Comparison of ENCODE assay signal across 14 mouse cellular contexts in genomic region chr2:26330702-26331101, GRCm38 (mm10). TPM values are rescaled to one million over a fixed set of nuclear protein-coding genes. Genes with fewer than 3 reads are reported as not detected.
DNase-seq lines count a peak whose midpoint lies in the region; ATAC-seq and TF ChIP-seq lines count a peak whose summit lies in the region.
"Had no signal": no experiment of that assay in that cellular context is flagged by ENCODE, and none has a peak within 500 bp of the region (broad histone marks: within the 10 kb centered on the region; RNA-seq: fewer than 3 reads in every experiment).

No protein-coding gene starts in this region.

- H3K4me3 ChIP-seq in hindbrain, embryonic 10.5 days, result peak overlapping the region; percentile 18; the same call in 1 of the 2 replicates
- no peak overlapping the region for H3K4me3 ChIP-seq in hindbrain, embryonic 11.5 days (ENCODE audit: low read depth, low read length)
- H3K4me3 ChIP-seq in testis, adult 2 months (ENCODE audit: control insufficient read depth, low read depth, low read length), result no peak overlapping the region
- no peak overlapping the region for H3K4me3 ChIP-seq in limb, embryonic 15.5 days
- H3K4me3 ChIP-seq: embryonic facial prominence, embryonic 12.5 days had no signal

- TF ChIP-seq POLR2A in testis, adult 2 months (IDR thresholded peaks at IDR 0.05; ENCODE audit: control insufficient read depth, low read depth, low read length), result no peak

- H3K27ac ChIP-seq in hindbrain, embryonic 10.5 days, result peak overlapping the region; percentile 42
- no peak overlapping the region for H3K27ac ChIP-seq in hindbrain, embryonic 11.5 days (ENCODE audit: low read depth, low read length)
- H3K27ac ChIP-seq in testis, adult 2 months (ENCODE audit: control insufficient read depth, insufficient read depth, low read depth, low read length), result no peak overlapping the region
- H3K27ac ChIP-seq in limb, embryonic 15.5 days, result peak overlapping the region; percentile 71
- H3K27ac ChIP-seq: embryonic facial prominence, embryonic 12.5 days had no signal

- WGBS in hindbrain, embryonic 10.5 days, result 69% methylated on average over 6 of the region's 6 CpGs
- WGBS in hindbrain, embryonic 11.5 days, result 65% methylated on average over 6 of the region's 6 CpGs
- WGBS in limb, embryonic 15.5 days, result 77% methylated on average over 6 of the region's 6 CpGs

- no peak for ATAC-seq in hindbrain, embryonic 11.5 days (ENCODE audit: low FRiP score)
- peak; percentile 43; the same call in 1 of the 2 replicates for ATAC-seq in limb, embryonic 15.5 days (ENCODE audit: insufficient number of reproducible peaks, low FRiP score, low TSS enrichment, low read depth)
- no peak for ATAC-seq in erythroid progenitor cell, adult 5-6 weeks (replicated peaks; ENCODE audit: low FRiP score, poor library complexity, severe bottlenecking)
- ATAC-seq: lung, postnatal 0 days had no signal

- H3K9ac ChIP-seq in hindbrain, embryonic 11.5 days (ENCODE audit: low read depth, low read length), result no peak overlapping the region
- no peak overlapping the region for H3K9ac ChIP-seq in limb, embryonic 15.5 days
- H3K9ac ChIP-seq: embryonic facial prominence, embryonic 12.5 days had no signal

- TF ChIP-seq CTCF in testis, adult 2 months (IDR thresholded peaks at IDR 0.05; ENCODE audit: control insufficient read depth, insufficient read depth, insufficient replicate concordance, low read depth, low read length), result 0 out of 2 replicates have a peak, but pooled peaks have one; percentile 6

- peaks cover 70% of the 10 kb centered on the region for H3K36me3 ChIP-seq in hindbrain, embryonic 10.5 days
- peaks cover 10% of the 10 kb centered on the region for H3K36me3 ChIP-seq in hindbrain, embryonic 11.5 days (ENCODE audit: control insufficient read depth, insufficient read depth, low read length)
- no peaks in the 10 kb centered on the region for H3K36me3 ChIP-seq in testis, adult 2 months (ENCODE audit: control insufficient read depth, insufficient read depth, low read length)
- H3K36me3 ChIP-seq in limb, embryonic 15.5 days, result peaks cover 65% of the 10 kb centered on the region

- no peaks in the 10 kb centered on the region for H3K9me3 ChIP-seq in hindbrain, embryonic 10.5 days
- H3K9me3 ChIP-seq in hindbrain, embryonic 11.5 days (ENCODE audit: control insufficient read depth, low read length), result no peaks in the 10 kb centered on the region
- no peaks in the 10 kb centered on the region for H3K9me3 ChIP-seq in limb, embryonic 15.5 days
- H3K9me3 ChIP-seq: embryonic facial prominence, embryonic 12.5 days had no signal

- H3K4me1 ChIP-seq in hindbrain, embryonic 10.5 days (replicated peaks), result peaks cover 16% of the 10 kb centered on the region
- no peaks in the 10 kb centered on the region for H3K4me1 ChIP-seq in hindbrain, embryonic 11.5 days (replicated peaks; ENCODE audit: control insufficient read depth, insufficient read depth, low read length)
- peaks cover 5% of the 10 kb centered on the region for H3K4me1 ChIP-seq in testis, adult 2 months (ENCODE audit: control insufficient read depth, insufficient read depth, low read length)
- H3K4me1 ChIP-seq in limb, embryonic 15.5 days, result no peaks in the 10 kb centered on the region
- H3K4me1 ChIP-seq: embryonic facial prominence, embryonic 12.5 days had no signal

- DNase-seq in hindbrain, embryonic 10.5 days (ENCODE audit: low spot score), result no peak
- DNase-seq in hindbrain, embryonic 11.5 days (ENCODE audit: low spot score), result no peak
- no peak for DNase-seq in testis, postnatal 14 days (ENCODE audit: low spot score)
- no peak for DNase-seq in urinary bladder, adult 18-20 months (ENCODE audit: low spot score in 2 of 2)
- DNase-seq: cerebellum, adult 9-11 months; liver; right cerebral cortex, adult 18-20 months; thymus, postnatal 25 days had no signal

- no peaks in the 10 kb centered on the region for H3K27me3 ChIP-seq in hindbrain, embryonic 10.5 days (ENCODE audit: insufficient read depth, poor library complexity, severe bottlenecking)
- no peaks in the 10 kb centered on the region for H3K27me3 ChIP-seq in hindbrain, embryonic 11.5 days (ENCODE audit: control insufficient read depth, insufficient read depth, low read length)
- H3K27me3 ChIP-seq in testis, adult 2 months (ENCODE audit: control insufficient read depth, insufficient read depth, low read length), result no peaks in the 10 kb centered on the region
- no peaks in the 10 kb centered on the region for H3K27me3 ChIP-seq in limb, embryonic 15.5 days
- H3K27me3 ChIP-seq: embryonic facial prominence, embryonic 12.5 days had no signal

- H3K4me2 ChIP-seq in hindbrain, embryonic 11.5 days (replicated peaks; ENCODE audit: low read depth, low read length), result no peak overlapping the region
- H3K4me2 ChIP-seq in limb, embryonic 15.5 days, result no peak overlapping the region
- H3K4me2 ChIP-seq: embryonic facial prominence, embryonic 12.5 days had no signal

RNA-seq across cellular contexts. Expression of gene Gpsm1, which starts 15.4 kb away (rescaled TPM):
- polyA plus RNA-seq in hindbrain, embryonic 10.5 days (2016; fragmentation: Nextera tagmentation; extraction: Ambion mirVana), result 99.2 and 114 TPM in 2 replicates
- 46.9 and 48.5 TPM in 2 replicates for polyA plus RNA-seq in hindbrain, embryonic 11.5 days (2014; fragmentation: Nextera tagmentation; extraction: Ambion mirVana)
- 16.6 and 20.5 TPM in 2 replicates for polyA plus RNA-seq in testis, adult 2 months (2012; rRNA removed)
- 40.7 and 41.8 TPM in 2 replicates for polyA plus RNA-seq in limb, embryonic 15.5 days (2015; fragmentation: Nextera tagmentation; extraction: Ambion mirVana)
- total RNA-seq in erythroid progenitor cell, adult 5-6 weeks (2015; ENCODE audit: low replicate concordance), result not detected in 2 replicates
- 0.13 and 1.4 TPM in 2 replicates for total RNA-seq in erythroid progenitor cell, adult 5-6 weeks (2017; ENCODE audit: low replicate concordance)

RNA-seq across cellular contexts. Expression of gene Dnlz, which starts 21.2 kb away (rescaled TPM):
- 36.8 and 38.8 TPM in 2 replicates for polyA plus RNA-seq in hindbrain, embryonic 10.5 days (2016; fragmentation: Nextera tagmentation; extraction: Ambion mirVana)
- 27.3 and 29.6 TPM in 2 replicates for polyA plus RNA-seq in hindbrain, embryonic 11.5 days (2014; fragmentation: Nextera tagmentation; extraction: Ambion mirVana)
- 6.2 and 6.5 TPM in 2 replicates for polyA plus RNA-seq in testis, adult 2 months (2012; rRNA removed)
- 25.4 TPM in 2 replicates for polyA plus RNA-seq in limb, embryonic 15.5 days (2015; fragmentation: Nextera tagmentation; extraction: Ambion mirVana)
- total RNA-seq in erythroid progenitor cell, adult 5-6 weeks (2015; ENCODE audit: low replicate concordance), result 0.72 and 0.84 TPM in 2 replicates
- total RNA-seq in erythroid progenitor cell, adult 5-6 weeks (2017; ENCODE audit: low replicate concordance), result 1.8 and 2.7 TPM in 2 replicates

RNA-seq across cellular contexts. Expression of gene Card9, which starts 30.0 kb away (rescaled TPM):
- 0.62 and 1.1 TPM in 2 replicates for polyA plus RNA-seq in hindbrain, embryonic 10.5 days (2016; fragmentation: Nextera tagmentation; extraction: Ambion mirVana)
- polyA plus RNA-seq in hindbrain, embryonic 11.5 days (2014; fragmentation: Nextera tagmentation; extraction: Ambion mirVana), result 0.21 and 0.36 TPM in 2 replicates
- polyA plus RNA-seq in testis, adult 2 months (2012; rRNA removed), result 0.75 and 1.9 TPM in 2 replicates
- polyA plus RNA-seq in limb, embryonic 15.5 days (2015; fragmentation: Nextera tagmentation; extraction: Ambion mirVana), result 0.83 and 1.1 TPM in 2 replicates
- 10.9 TPM in 1 of 2 replicates, not detected in the other for total RNA-seq in erythroid progenitor cell, adult 5-6 weeks (2015; ENCODE audit: low replicate concordance)
- 11.3 and 16.9 TPM in 2 replicates for total RNA-seq in erythroid progenitor cell, adult 5-6 weeks (2017; ENCODE audit: low replicate concordance)

RNA-seq across cellular contexts. Expression of gene Ccdc187, which starts 36.3 kb away (rescaled TPM):
- 0.10 and 0.20 TPM in 2 replicates for polyA plus RNA-seq in hindbrain, embryonic 10.5 days (2016; fragmentation: Nextera tagmentation; extraction: Ambion mirVana)
- 0.07 and 0.19 TPM in 2 replicates for polyA plus RNA-seq in hindbrain, embryonic 11.5 days (2014; fragmentation: Nextera tagmentation; extraction: Ambion mirVana)
- polyA plus RNA-seq in testis, adult 2 months (2012; rRNA removed), result 90.3 and 101 TPM in 2 replicates
- polyA plus RNA-seq in limb, embryonic 15.5 days (2015; fragmentation: Nextera tagmentation; extraction: Ambion mirVana), result 0.05 and 0.06 TPM in 2 replicates
- not detected in 2 replicates for total RNA-seq in erythroid progenitor cell, adult 5-6 weeks (2015; ENCODE audit: low replicate concordance)
- total RNA-seq in erythroid progenitor cell, adult 5-6 weeks (2017; ENCODE audit: low replicate concordance), result not detected in 2 replicates
- total RNA-seq: hematopoietic stem cell, adult 5-6 weeks had no signal

RNA-seq across cellular contexts. Expression of gene Snapc4, which starts 49.8 kb away (rescaled TPM):
- 35.3 and 35.5 TPM in 2 replicates for polyA plus RNA-seq in hindbrain, embryonic 10.5 days (2016; fragmentation: Nextera tagmentation; extraction: Ambion mirVana)
- polyA plus RNA-seq in hindbrain, embryonic 11.5 days (2014; fragmentation: Nextera tagmentation; extraction: Ambion mirVana), result 22.1 and 23.6 TPM in 2 replicates
- 20.2 and 22.5 TPM in 2 replicates for polyA plus RNA-seq in testis, adult 2 months (2012; rRNA removed)
- 23.7 and 25.8 TPM in 2 replicates for polyA plus RNA-seq in limb, embryonic 15.5 days (2015; fragmentation: Nextera tagmentation; extraction: Ambion mirVana)
- 1.3 and 3.2 TPM in 2 replicates for total RNA-seq in erythroid progenitor cell, adult 5-6 weeks (2015; ENCODE audit: low replicate concordance)
- total RNA-seq in erythroid progenitor cell, adult 5-6 weeks (2017; ENCODE audit: low replicate concordance), result 10.5 and 13.2 TPM in 2 replicates

Comparison
In these comparisons a context has a peak if more than half of its experiments do, and no peak if none do; other contexts are left out.
1. H3K27ac ChIP-seq: peak in hindbrain, embryonic 10.5 days (single experiment) and limb, embryonic 15.5 days (single experiment); none in hindbrain, embryonic 11.5 days (single experiment) and testis, adult 2 months (single experiment).